Mouse (Mus musculus): ENCODE data around the gene Macrod1.
"Not testable (repeated sequence)": the region's sequence is repeated elsewhere in the genome, so short reads cannot be mapped to it uniquely, and the experiment has no call there.

Gene Macrod1

GRCm38 (mm10) chr19:7055173-7055572, 1.4 kb upstream of the Macrod1 start:
- DNase-seq (ENCODE audit: low read depth in 1 of 2, low spot score in 2 of 2), result no peak

- DNase-seq (ENCODE audit: low read depth in 1 of 2, low spot score in 2 of 2), result no peak
Measured at GRCm38 (mm10) chr19:7057126-7057721, 614 bp downstream of the Macrod1 start.

- DNase-seq (ENCODE audit: low read depth in 1 of 2, low spot score in 2 of 2), result peak; percentile 54 to 72
Measured at GRCm38 (mm10) chr19:7057722-7058207, 1.2 kb downstream of the Macrod1 start.

- no peak for DNase-seq (ENCODE audit: low read depth in 1 of 2, low spot score in 2 of 2)
Measured at GRCm38 (mm10) chr19:7058541-7058940, 1.9 kb downstream of the Macrod1 start.

GRCm38 (mm10) chr19:7062110-7062509, 5.5 kb downstream of the Macrod1 start:
- no peak for DNase-seq (ENCODE audit: low read depth in 1 of 2, low spot score in 2 of 2)

GRCm38 (mm10) chr19:7062916-7063315, 6.3 kb downstream of the Macrod1 start:
- no peak for DNase-seq (ENCODE audit: low read depth in 1 of 2, low spot score in 2 of 2)

GRCm38 (mm10) chr19:7064571-7064970, 8.0 kb downstream of the Macrod1 start:
- DNase-seq (ENCODE audit: low read depth in 1 of 2, low spot score in 2 of 2), result peak in 1 of 2 experiments; percentile 73

GRCm38 (mm10) chr19:7066034-7066827, 9.6 kb downstream of the Macrod1 start:
- no peak for DNase-seq (ENCODE audit: low read depth in 1 of 2, low spot score in 2 of 2)

- DNase-seq (ENCODE audit: low read depth in 1 of 2, low spot score in 2 of 2), result no peak
Measured at GRCm38 (mm10) chr19:7066828-7067342, 10.3 kb downstream of the Macrod1 start.

- DNase-seq (ENCODE audit: low read depth in 1 of 2, low spot score in 2 of 2), result no peak
Measured at GRCm38 (mm10) chr19:7067344-7068050, 10.9 kb downstream of the Macrod1 start.

GRCm38 (mm10) chr19:7068136-7068535, 11.5 kb downstream of the Macrod1 start:
- peak in 1 of 2 experiments; percentile 43 for DNase-seq (ENCODE audit: low read depth in 1 of 2, low spot score in 2 of 2)

- DNase-seq (ENCODE audit: low read depth in 1 of 2, low spot score in 2 of 2), result no peak
Measured at GRCm38 (mm10) chr19:7068661-7069531, 12.3 kb downstream of the Macrod1 start.

- no peak for DNase-seq (ENCODE audit: low read depth in 1 of 2, low spot score in 2 of 2)
Measured at GRCm38 (mm10) chr19:7069781-7070763, 13.5 kb downstream of the Macrod1 start.

GRCm38 (mm10) chr19:7070775-7071174, 14.2 kb downstream of the Macrod1 start:
- DNase-seq (ENCODE audit: low read depth in 1 of 2, low spot score in 2 of 2), result no peak

- no peak for DNase-seq (ENCODE audit: low read depth in 1 of 2, low spot score in 2 of 2)
Measured at GRCm38 (mm10) chr19:7072221-7072620, 15.6 kb downstream of the Macrod1 start.

- no peak for DNase-seq (ENCODE audit: low read depth in 1 of 2, low spot score in 2 of 2)
Measured at GRCm38 (mm10) chr19:7073997-7074781, 17.6 kb downstream of the Macrod1 start.

- not testable (repeated sequence) for DNase-seq (ENCODE audit: low read depth in 1 of 2, low spot score in 2 of 2)
Measured at GRCm38 (mm10) chr19:7075336-7075735, 18.7 kb downstream of the Macrod1 start.

GRCm38 (mm10) chr19:7077666-7078065, 21.1 kb downstream of the Macrod1 start:
- DNase-seq (ENCODE audit: low read depth in 1 of 2, low spot score in 2 of 2), result no peak

- DNase-seq (ENCODE audit: low read depth in 1 of 2, low spot score in 2 of 2), result no peak
Measured at GRCm38 (mm10) chr19:7078271-7078670, 21.7 kb downstream of the Macrod1 start.
